Mouse (Mus musculus) gastrocnemius, postnatal 14 days (tissue): ENCODE measurements at regions not wholly inside any gene's neighbourhood (a gene's known extent, or its start where the extent isn't known, plus 50 kb on each side); places are given as distances from the start of the nearest gene placed in this dataset.

Experiments
- DNase-seq: peaks from one replicate; pipeline ENCODE4 v3.0.0; 2021; ENCODE audit warnings: mixed read lengths
- intact Hi-C: fragments of 180-260 bp; cut with DNase I; formaldehyde crosslinking; loops from one replicate; pipeline ENCODE4 v1.15.1; 2025; ENCODE audit warnings: low total_unique reads

GRCm38 (mm10) chr6:52368734-52369412 lies 55.6 kb downstream of the Evx1 start:
- DNase-seq: peak; percentile 8
- intact Hi-C loops: no loop called here

GRCm38 (mm10) chr6:52370806-52371360 lies 57.6 kb downstream of the Evx1 start:
- intact Hi-C loops: no loop called here
- no peak for DNase-seq

GRCm38 (mm10) chr6:52379146-52379545 lies 65.8 kb downstream of the Evx1 start:
- intact Hi-C loops: no loop called here
- DNase-seq: no peak

- DNase-seq: no peak
- intact Hi-C loops: no loop called here
Measured at GRCm38 (mm10) chr6:52379588-52379987, 66.3 kb downstream of the Evx1 start.

GRCm38 (mm10) chr6:52385044-52385443 lies 71.7 kb downstream of the Evx1 start:
- intact Hi-C loops: no loop called here
- no peak for DNase-seq

GRCm38 (mm10) chr6:52401404-52401803 lies 88.1 kb downstream of the Evx1 start:
- intact Hi-C loops: no loop called here

GRCm38 (mm10) chr6:52409991-52410390 lies 96.7 kb downstream of the Evx1 start:
- no peak for DNase-seq
- intact Hi-C loops: no loop called here

More at GRCm38 (mm10) chr6:52401404-52401803, 88.1 kb downstream of the Evx1 start:
- no peak for DNase-seq

- intact Hi-C loops: no loop called here
- DNase-seq: no peak
Measured at GRCm38 (mm10) chr6:52410711-52411110, 97.4 kb downstream of the Evx1 start.

GRCm38 (mm10) chr6:52411302-52411701 lies 98.0 kb downstream of the Evx1 start:
- DNase-seq: no peak
- intact Hi-C loops: no loop called here

GRCm38 (mm10) chr6:52413639-52414038 lies 100.3 kb downstream of the Evx1 start:
- no peak for DNase-seq
- intact Hi-C loops: no loop called here

GRCm38 (mm10) chr6:52415341-52415946 lies 102.1 kb downstream of the Evx1 start:
- intact Hi-C loops: no loop called here
- DNase-seq: no peak

- intact Hi-C loops: no loop called here
- no peak for DNase-seq
Measured at GRCm38 (mm10) chr6:52416491-52416890, 103.2 kb downstream of the Evx1 start.

- peak; percentile 71 for DNase-seq
- intact Hi-C loops: no loop called here
Measured at GRCm38 (mm10) chr6:52417439-52418124, 104.3 kb downstream of the Evx1 start.

- intact Hi-C loops: no loop called here
- DNase-seq: peak; percentile 81
Measured at GRCm38 (mm10) chr6:52418451-52419170, 105.3 kb downstream of the Evx1 start.

GRCm38 (mm10) chr6:52420276-52420970 lies 107.1 kb downstream of the Evx1 start:
- intact Hi-C loops: no loop called here
- no peak for DNase-seq

GRCm38 (mm10) chr6:52421771-52422170 lies 108.5 kb downstream of the Evx1 start:
- DNase-seq: no peak
- intact Hi-C loops: no loop called here

- DNase-seq: no peak
- intact Hi-C loops: no loop called here
Measured at GRCm38 (mm10) chr6:52422686-52423085, 109.4 kb downstream of the Evx1 start.

- no peak for DNase-seq
- intact Hi-C loops: no loop called here
Measured at GRCm38 (mm10) chr6:52423581-52424107, 110.3 kb downstream of the Evx1 start.

GRCm38 (mm10) chr6:52424440-52424839 lies 111.1 kb downstream of the Evx1 start:
- DNase-seq: no peak
- intact Hi-C loops: no loop called here
